Comparison of ENCODE assay signal across 10 mouse cellular contexts in genomic region chr11:112839721-112840494, GRCm38 (mm10). TPM values are rescaled to one million over a fixed set of nuclear protein-coding genes. Genes with fewer than 3 reads are reported as not detected.
DNase-seq lines count a peak whose midpoint lies in the region; ATAC-seq and TF ChIP-seq lines count a peak whose summit lies in the region.
"Had no signal": no experiment of that assay in that cellular context is flagged by ENCODE, and none has a peak within 500 bp of the region (broad histone marks: within the 10 kb centered on the region; RNA-seq: fewer than 3 reads in every experiment).

No protein-coding gene starts in this region.

- no peaks in the 10 kb centered on the region for H3K79me2 ChIP-seq in heart, adult 2 months (replicated peaks; ENCODE audit: control insufficient read depth, insufficient read depth, low read length)

- peak overlapping the region; percentile 16; the same call in 1 of the 2 replicates for H3K4me3 ChIP-seq in heart, postnatal 0 days (ENCODE audit: low read depth, low read length)
- no peak overlapping the region for H3K4me3 ChIP-seq in heart, adult 2 months
- peak overlapping the region; percentile 21; the same call in 1 of the 2 replicates for H3K4me3 ChIP-seq in embryonic facial prominence, embryonic 10.5 days
- H3K4me3 ChIP-seq in hindbrain, embryonic 13.5 days = no peak overlapping the region
- H3K4me3 ChIP-seq in midbrain, embryonic 16.5 days (ENCODE audit: low read depth, low read length) = no peak overlapping the region
- H3K4me3 ChIP-seq in liver, postnatal 0 days (ENCODE audit: low read depth, low read length) = no peak overlapping the region

- DNase-seq in heart, postnatal 0 days (ENCODE audit: low spot score) = no peak
- no peak for DNase-seq in heart, adult 2 months
- DNase-seq in embryonic facial prominence, embryonic 10.5 days (ENCODE audit: low spot score) = no peak
- DNase-seq in gastrocnemius, postnatal 4 days (ENCODE audit: low spot score in 2 of 2) = no peak
- no peak for DNase-seq in liver, postnatal 0 days
- DNase-seq in embryo, embryonic 9.5 days (ENCODE audit: extremely low spot score) = no peak
- DNase-seq: adrenal gland, postnatal 36 days had no signal

- peak overlapping the region; percentile 50 for H3K4me2 ChIP-seq in heart, postnatal 0 days (ENCODE audit: low read depth, low read length)
- peak overlapping the region; percentile 25 for H3K4me2 ChIP-seq in hindbrain, embryonic 13.5 days
- no peak overlapping the region for H3K4me2 ChIP-seq in midbrain, embryonic 16.5 days (ENCODE audit: low read length)
- no peak overlapping the region for H3K4me2 ChIP-seq in liver, postnatal 0 days (ENCODE audit: low read depth, low read length)

- no peak for TF ChIP-seq POLR2A in heart, adult 2 months (IDR thresholded peaks at IDR 0.05; ENCODE audit: insufficient read depth, low read depth, low read length)

- no peak for ATAC-seq in heart, postnatal 0 days (ENCODE audit: insufficient read depth, low read depth)
- no peak for ATAC-seq in hindbrain, embryonic 13.5 days (ENCODE audit: low FRiP score)
- ATAC-seq in midbrain, embryonic 16.5 days = 0 out of 2 replicates have a peak, but pooled peaks have one; percentile 32
- ATAC-seq in liver, postnatal 0 days = no peak

- H3K27ac ChIP-seq in heart, postnatal 0 days (ENCODE audit: low read depth) = no peak overlapping the region
- H3K27ac ChIP-seq in heart, adult 2 months = no peak overlapping the region
- no peak overlapping the region for H3K27ac ChIP-seq in embryonic facial prominence, embryonic 10.5 days (replicated peaks)
- peak overlapping the region; percentile 70 for H3K27ac ChIP-seq in hindbrain, embryonic 13.5 days
- peak overlapping the region; percentile 74 for H3K27ac ChIP-seq in midbrain, embryonic 16.5 days (ENCODE audit: low read length)
- H3K27ac ChIP-seq in liver, postnatal 0 days (ENCODE audit: low read depth) = no peak overlapping the region

- H3K9me3 ChIP-seq in heart, postnatal 0 days (replicated peaks; ENCODE audit: control insufficient read depth, low read length) = no peaks in the 10 kb centered on the region
- H3K9me3 ChIP-seq in embryonic facial prominence, embryonic 10.5 days = no peaks in the 10 kb centered on the region
- H3K9me3 ChIP-seq in hindbrain, embryonic 13.5 days = no peaks in the 10 kb centered on the region
- H3K9me3 ChIP-seq in midbrain, embryonic 16.5 days (replicated peaks; ENCODE audit: control insufficient read depth, low read length, poor library complexity, severe bottlenecking) = no peaks in the 10 kb centered on the region
- H3K9me3 ChIP-seq in liver, postnatal 0 days (ENCODE audit: low read length) = no peaks in the 10 kb centered on the region

- H3K9ac ChIP-seq in heart, postnatal 0 days (replicated peaks; ENCODE audit: low read depth, low read length) = no peak overlapping the region
- H3K9ac ChIP-seq in heart, adult 2 months (ENCODE audit: low read depth, low read length) = no peak overlapping the region
- H3K9ac ChIP-seq in hindbrain, embryonic 13.5 days = no peak overlapping the region
- no peak overlapping the region for H3K9ac ChIP-seq in midbrain, embryonic 16.5 days (ENCODE audit: low read depth, low read length)
- no peak overlapping the region for H3K9ac ChIP-seq in liver, postnatal 0 days (replicated peaks)

- TF ChIP-seq EP300 in heart, postnatal 0 days (IDR thresholded peaks at IDR 0.05; ENCODE audit: low read depth) = no peak
- no peak for TF ChIP-seq EP300 in heart, adult 2 months (IDR thresholded peaks at IDR 0.05; ENCODE audit: insufficient read depth, low read depth, low read length)
- TF ChIP-seq EP300 in liver, postnatal 0 days (IDR thresholded peaks at IDR 0.05; ENCODE audit: low read depth) = no peak

- no peak for TF ChIP-seq CTCF in heart, postnatal 0 days (IDR thresholded peaks at IDR 0.05; ENCODE audit: low read depth)
- no peak for TF ChIP-seq CTCF in heart, adult 2 months (IDR thresholded peaks at IDR 0.05)
- TF ChIP-seq CTCF in liver, postnatal 0 days (IDR thresholded peaks at IDR 0.05; ENCODE audit: low read depth) = no peak

- H3K36me3 ChIP-seq in heart, postnatal 0 days (replicated peaks; ENCODE audit: control insufficient read depth, insufficient read depth, low read length) = no peaks in the 10 kb centered on the region
- no peaks in the 10 kb centered on the region for H3K36me3 ChIP-seq in heart, adult 2 months (ENCODE audit: control insufficient read depth, insufficient read depth, low read length)
- H3K36me3 ChIP-seq in embryonic facial prominence, embryonic 10.5 days (replicated peaks) = no peaks in the 10 kb centered on the region
- H3K36me3 ChIP-seq in hindbrain, embryonic 13.5 days = no peaks in the 10 kb centered on the region
- H3K36me3 ChIP-seq in midbrain, embryonic 16.5 days (ENCODE audit: control insufficient read depth, insufficient read depth, low read length) = no peaks in the 10 kb centered on the region
- H3K36me3 ChIP-seq in liver, postnatal 0 days (replicated peaks; ENCODE audit: insufficient read depth, low read length) = no peaks in the 10 kb centered on the region

- WGBS in heart, postnatal 0 days = 15% methylated on average over 10 of the region's 10 CpGs
- 20% methylated on average over 10 of the region's 10 CpGs for WGBS in heart, adult 2 months
- 20% methylated on average over 10 of the region's 10 CpGs for WGBS in embryonic facial prominence, embryonic 10.5 days
- WGBS in hindbrain, embryonic 13.5 days = 8% methylated on average over 10 of the region's 10 CpGs
- WGBS in midbrain, embryonic 16.5 days = 7% methylated on average over 10 of the region's 10 CpGs
- WGBS in liver, postnatal 0 days (ENCODE audit: insufficient replicate concordance) = 14% methylated on average over 10 of the region's 10 CpGs

- H3K4me1 ChIP-seq in heart, postnatal 0 days (ENCODE audit: control insufficient read depth, insufficient read depth) = peaks cover 5% of the 10 kb centered on the region; the same call in 1 of the 2 replicates
- H3K4me1 ChIP-seq in heart, adult 2 months (ENCODE audit: control insufficient read depth, insufficient read depth, low read length) = no peaks in the 10 kb centered on the region; the same call in 1 of the 2 replicates
- H3K4me1 ChIP-seq in embryonic facial prominence, embryonic 10.5 days = peaks cover 30% of the 10 kb centered on the region
- peaks cover 15% of the 10 kb centered on the region for H3K4me1 ChIP-seq in hindbrain, embryonic 13.5 days (replicated peaks)
- peaks cover 9% of the 10 kb centered on the region for H3K4me1 ChIP-seq in midbrain, embryonic 16.5 days (ENCODE audit: control insufficient read depth, insufficient read depth, low read length)
- H3K4me1 ChIP-seq in liver, postnatal 0 days (ENCODE audit: insufficient read depth) = no peaks in the 10 kb centered on the region

- H3K27me3 ChIP-seq in heart, postnatal 0 days (ENCODE audit: control insufficient read depth, insufficient read depth, low read length) = no peaks in the 10 kb centered on the region
- no peaks in the 10 kb centered on the region for H3K27me3 ChIP-seq in heart, adult 2 months (ENCODE audit: control insufficient read depth, insufficient read depth, low read length)
- H3K27me3 ChIP-seq in embryonic facial prominence, embryonic 10.5 days (replicated peaks; ENCODE audit: low read depth, poor library complexity, severe bottlenecking) = peaks cover 25% of the 10 kb centered on the region
- H3K27me3 ChIP-seq in hindbrain, embryonic 13.5 days = no peaks in the 10 kb centered on the region
- H3K27me3 ChIP-seq in midbrain, embryonic 16.5 days (ENCODE audit: control insufficient read depth, insufficient read depth, low read depth, low read length) = no peaks in the 10 kb centered on the region
- H3K27me3 ChIP-seq in liver, postnatal 0 days (ENCODE audit: insufficient read depth, low read length) = no peaks in the 10 kb centered on the region

- intact Hi-C loops in heart, adult 2 months (cut with DNase I) = no loop called here

RNA-seq across cellular contexts. Expression of gene Sox9, which starts 57.9 kb away (rescaled TPM):
- 0.50 and 3.4 TPM in 2 replicates for total RNA-seq in heart, postnatal 0 days (2014; rRNA removed; ENCODE audit: low replicate concordance)
- polyA plus RNA-seq in heart, postnatal 0 days (2015; fragmentation: Nextera tagmentation; extraction: Ambion mirVana) = 9.5 and 10.5 TPM in 2 replicates
- total RNA-seq in heart, adult 2 months (2021) = 1 to 10 TPM; 1.3 to 1.5 TPM
- polyA plus RNA-seq in heart, adult 2 months (2012; rRNA removed) = 1.9 and 2.7 TPM in 2 replicates
- 108 and 112 TPM in 2 replicates for polyA plus RNA-seq in embryonic facial prominence, embryonic 10.5 days (2016; fragmentation: Nextera tagmentation; extraction: Ambion mirVana)
- 54.7 and 66.4 TPM in 2 replicates for polyA plus RNA-seq in hindbrain, embryonic 13.5 days (2015; fragmentation: Nextera tagmentation; extraction: Ambion mirVana)
- polyA plus RNA-seq in midbrain, embryonic 16.5 days (2015; fragmentation: Nextera tagmentation; extraction: Ambion mirVana) = 42.4 and 45.9 TPM in 2 replicates
- total RNA-seq in gastrocnemius, postnatal 4 days (2021) = 1 to 10 TPM; 3.1 to 4.0 TPM
- polyA plus RNA-seq in liver, postnatal 0 days (2015; fragmentation: Nextera tagmentation; extraction: Ambion mirVana) = 2.5 TPM in 2 replicates
- total RNA-seq: MEL had no signal

Comparison
In these comparisons a context has a peak if more than half of its experiments do, and no peak if none do; other contexts are left out.
1. H3K4me3 ChIP-seq: peak in heart, postnatal 0 days (single experiment) and embryonic facial prominence, embryonic 10.5 days (single experiment); none in heart, adult 2 months (single experiment), hindbrain, embryonic 13.5 days (single experiment), midbrain, embryonic 16.5 days (single experiment) and liver, postnatal 0 days (single experiment).
2. H3K27ac ChIP-seq: peak in hindbrain, embryonic 13.5 days (single experiment) and midbrain, embryonic 16.5 days (single experiment); none in heart, postnatal 0 days (single experiment), heart, adult 2 months (single experiment), embryonic facial prominence, embryonic 10.5 days (single experiment) and liver, postnatal 0 days (single experiment).
3. H3K4me2 ChIP-seq: peak in heart, postnatal 0 days (single experiment) and hindbrain, embryonic 13.5 days (single experiment); none in midbrain, embryonic 16.5 days (single experiment) and liver, postnatal 0 days (single experiment).